Mouse (Mus musculus): ENCODE results near the gene Btbd2. TPM values are rescaled to one million over a fixed set of nuclear protein-coding genes. Genes with fewer than 3 reads are reported as not detected.
"Not testable (repeated sequence)": the region's sequence is repeated elsewhere in the genome, so short reads cannot be mapped to it uniquely, and the experiment has no call there.

Btbd2 gene
- polyA plus RNA-seq, 1 experiment from 2014 or later = 109 TPM

DNA sequence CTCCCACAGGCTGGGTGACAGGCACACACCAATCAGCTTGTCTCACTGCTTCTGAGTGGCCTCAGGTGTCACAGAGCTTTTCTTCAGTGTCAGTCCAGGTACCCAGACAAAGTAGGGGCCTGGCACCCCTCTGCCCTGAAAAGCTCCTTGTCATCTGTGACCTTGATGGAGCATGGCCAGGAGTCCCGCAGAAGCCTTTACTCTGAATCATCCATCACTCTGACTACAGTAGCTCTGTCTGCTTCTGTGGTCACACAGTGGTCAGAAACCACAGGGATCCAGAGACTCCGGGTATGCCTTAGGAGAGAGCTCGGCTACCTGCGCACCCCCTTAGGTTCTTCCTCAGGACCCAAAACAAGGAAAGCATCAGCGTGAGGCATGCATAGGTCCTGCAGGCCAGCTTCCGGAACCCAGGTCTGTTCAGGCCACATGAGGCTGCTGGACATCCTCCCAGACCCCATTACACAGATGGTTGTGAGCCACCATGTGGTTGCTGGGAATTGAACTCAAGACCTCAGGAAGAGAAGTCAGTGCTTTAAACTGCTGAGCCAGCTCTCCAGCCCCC, 3.6 kb downstream of the Btbd2 start:
- 92% methylated on average over 6 of the region's 6 CpGs for WGBS
- no peak overlapping the region for H3K4me3 ChIP-seq
- ATAC-seq (ENCODE audit: insufficient number of reproducible peaks, insufficient read depth, low FRiP score, low TSS enrichment) = no peak

DNA sequence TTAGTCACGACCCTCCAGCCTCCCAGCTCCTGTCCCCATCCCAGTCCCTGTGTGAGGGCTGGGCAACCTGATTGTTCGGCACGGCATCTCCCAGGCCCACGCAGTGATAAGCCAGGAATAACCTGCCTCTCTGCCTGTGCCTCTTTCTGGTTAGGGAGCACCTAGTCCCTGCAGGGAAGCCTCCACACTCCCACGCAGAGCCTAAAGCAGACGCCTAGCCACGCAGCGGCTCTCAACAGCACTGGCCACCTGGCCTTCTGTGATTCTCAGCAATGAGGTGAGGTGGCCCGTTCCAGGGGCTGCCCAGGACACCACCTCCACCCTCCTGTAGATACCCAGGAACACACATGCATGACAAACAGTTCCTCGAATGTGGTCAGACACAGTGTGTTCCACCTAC, 6.5 kb downstream of the Btbd2 start:
- ATAC-seq (ENCODE audit: insufficient number of reproducible peaks, insufficient read depth, low FRiP score, low TSS enrichment) = no peak
- Histone ChIP-seq H3K27me3 (no peaks in the 10 kb centered on the region), H3K9ac (no peak overlapping the region), H3K36me3 (peaks cover 42% of the 10 kb centered on the region), H3K4me1 (peaks cover 13% of the 10 kb centered on the region), H3K27ac (no peak overlapping the region), H3K9me3 (no peaks in the 10 kb centered on the region), H3K4me2 (replicated peaks) (no peak overlapping the region), H3K4me3 (no peak overlapping the region)
- 94% methylated on average over 10 of the region's 10 CpGs for WGBS

More for the DNA sequence above, 3.6 kb downstream of the Btbd2 start:
- Histone ChIP-seq H3K9ac (no peak overlapping the region), H3K27me3 (no peaks in the 10 kb centered on the region), H3K27ac (no peak overlapping the region), H3K9me3 (no peaks in the 10 kb centered on the region), H3K4me1 (peaks cover 23% of the 10 kb centered on the region), H3K36me3 (peaks cover 14% of the 10 kb centered on the region), H3K4me2 (replicated peaks) (no peak overlapping the region)

DNA sequence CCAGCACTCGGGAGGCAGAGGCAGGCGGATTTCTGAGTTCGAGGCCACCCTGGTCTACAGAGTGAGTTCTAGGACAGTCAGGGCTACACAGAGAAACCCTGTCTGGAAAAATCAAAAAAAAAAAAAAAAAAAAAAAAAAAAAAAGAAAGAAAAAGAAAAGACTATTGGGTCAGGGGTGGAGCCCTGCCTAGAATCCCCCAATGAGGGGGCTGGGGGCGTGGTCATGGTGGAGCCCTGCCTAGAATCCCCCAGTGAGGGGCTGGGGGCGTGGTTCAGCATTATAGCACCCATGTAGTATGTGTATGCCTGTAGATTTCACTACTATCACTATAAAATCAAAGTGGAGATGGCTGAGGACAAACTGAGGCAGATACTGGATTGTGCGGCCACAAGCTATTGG, 7.0 kb downstream of the Btbd2 start:
- not testable (repeated sequence) for ATAC-seq (ENCODE audit: insufficient number of reproducible peaks, insufficient read depth, low FRiP score, low TSS enrichment); H3K9ac ChIP-seq; H3K27ac ChIP-seq; H3K9me3 ChIP-seq; H3K27me3 ChIP-seq; H3K4me3 ChIP-seq; H3K4me1 ChIP-seq; H3K4me2 ChIP-seq (replicated peaks)
- 86% methylated on average over 6 of the region's 6 CpGs for WGBS
- peaks cover 47% of the 10 kb centered on the region for H3K36me3 ChIP-seq

DNA sequence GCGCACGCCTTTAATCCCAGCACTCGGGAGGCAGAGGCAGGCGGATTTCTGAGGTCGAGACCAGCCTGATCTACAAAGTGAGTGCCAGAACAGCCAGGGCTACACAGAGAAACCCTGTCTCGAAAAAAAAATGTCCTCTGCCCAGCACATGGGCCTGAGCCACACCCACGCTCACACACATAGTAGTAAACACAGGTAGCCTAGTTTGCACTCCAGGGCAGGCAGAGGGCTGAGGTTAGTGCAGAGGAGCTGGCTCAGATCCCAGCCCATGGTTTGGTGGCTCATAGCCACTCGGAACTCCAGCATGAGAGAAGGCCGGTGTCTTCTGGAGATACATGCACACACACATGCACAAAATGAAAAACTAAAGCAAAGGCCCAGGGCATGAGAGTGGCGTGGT, 9.9 kb downstream of the Btbd2 start:
- Histone ChIP-seq H3K36me3 (peaks cover 77% of the 10 kb centered on the region), H3K4me2 (replicated peaks) (no peak overlapping the region), H3K27me3 (no peaks in the 10 kb centered on the region), H3K27ac (no peak overlapping the region), H3K9ac (no peak overlapping the region), H3K4me1 (no peaks in the 10 kb centered on the region), H3K4me3 (no peak overlapping the region), H3K9me3 (no peaks in the 10 kb centered on the region)
- no peak for ATAC-seq (ENCODE audit: insufficient number of reproducible peaks, insufficient read depth, low FRiP score, low TSS enrichment)
- 94% methylated on average over 10 of the region's 10 CpGs for WGBS

DNA sequence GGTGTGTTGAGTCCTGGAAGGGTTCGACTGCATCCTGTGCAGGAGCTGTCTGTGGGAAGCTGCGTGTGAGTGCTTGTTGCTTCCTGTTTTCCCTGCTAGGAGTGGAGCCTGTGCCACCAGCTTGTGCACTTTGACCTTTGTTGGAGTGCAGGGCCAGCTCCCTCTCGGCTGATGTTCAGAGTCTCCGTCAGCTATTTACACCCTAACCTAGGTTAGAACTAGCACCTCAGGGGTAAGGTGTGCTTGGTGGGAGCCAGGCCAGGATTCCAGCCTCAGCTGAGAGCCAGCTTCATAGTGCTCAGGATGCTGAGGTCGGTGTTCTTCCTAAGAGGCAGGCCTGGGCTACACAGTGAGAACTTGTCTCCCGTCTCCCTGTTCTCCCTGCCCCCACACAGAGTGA, 21.5 kb downstream of the Btbd2 start:
- Histone ChIP-seq H3K27me3 (no peaks in the 10 kb centered on the region), H3K9ac (no peak overlapping the region), H3K4me1 (no peaks in the 10 kb centered on the region), H3K36me3 (peaks cover 67% of the 10 kb centered on the region), H3K9me3 (no peaks in the 10 kb centered on the region), H3K27ac (no peak overlapping the region), H3K4me2 (replicated peaks) (no peak overlapping the region), H3K4me3 (no peak overlapping the region)
- ATAC-seq (ENCODE audit: insufficient number of reproducible peaks, insufficient read depth, low FRiP score, low TSS enrichment) = no peak
- WGBS = 76% methylated on average over 6 of the region's 6 CpGs

DNA sequence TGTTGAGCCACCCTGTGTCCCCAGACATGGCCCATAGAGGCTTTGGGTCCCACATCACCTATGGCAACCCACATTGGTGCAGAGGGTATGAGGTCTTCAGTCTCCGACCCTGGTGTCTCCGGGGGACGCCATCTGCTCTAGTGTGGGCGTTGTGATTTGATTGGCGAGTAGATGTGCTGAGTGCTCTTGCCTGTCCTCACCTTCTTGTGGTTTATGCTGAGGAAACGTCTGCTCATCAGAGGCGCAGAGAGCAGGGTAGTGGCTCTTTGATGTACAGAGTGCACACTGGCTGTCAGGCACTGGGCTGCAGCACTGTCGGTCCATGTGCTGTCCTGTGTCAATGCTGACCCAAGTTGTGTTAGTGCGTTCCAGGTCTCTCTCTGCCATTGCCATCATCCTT, 27.9 kb downstream of the Btbd2 start:
- H3K27ac ChIP-seq = no peak overlapping the region
- H3K4me2 ChIP-seq (replicated peaks) = no peak overlapping the region
- no peak overlapping the region for H3K4me3 ChIP-seq
- H3K4me1 ChIP-seq = peaks cover 18% of the 10 kb centered on the region
- no peaks in the 10 kb centered on the region for H3K9me3 ChIP-seq
- ATAC-seq (ENCODE audit: insufficient number of reproducible peaks, insufficient read depth, low FRiP score, low TSS enrichment) = no peak
- WGBS = 86% methylated on average over 9 of the region's 9 CpGs
- no peak overlapping the region for H3K9ac ChIP-seq
- H3K27me3 ChIP-seq = no peaks in the 10 kb centered on the region
- H3K36me3 ChIP-seq = peaks cover 14% of the 10 kb centered on the region

DNA sequence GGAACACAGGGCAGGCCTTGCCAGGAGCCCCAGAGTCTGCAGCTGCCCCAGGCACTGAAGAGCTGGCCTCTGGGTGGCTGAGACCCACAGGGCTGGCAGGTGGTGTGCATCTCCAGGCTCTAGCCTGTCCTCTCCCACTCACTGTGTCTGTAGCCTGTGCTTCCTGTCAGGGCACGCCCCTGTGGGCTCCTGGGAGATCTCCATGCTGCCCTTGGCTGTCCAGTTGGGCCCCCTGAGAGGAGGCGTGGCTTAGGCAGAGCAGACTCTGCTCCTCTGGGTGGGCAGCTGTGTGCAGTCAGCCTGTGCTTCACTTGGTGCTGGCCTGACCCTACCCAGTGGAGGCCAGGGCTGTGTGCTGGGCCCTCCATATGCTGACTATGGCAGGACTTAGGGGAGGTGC, 29.2 kb downstream of the Btbd2 start:
- Histone ChIP-seq H3K9me3 (no peaks in the 10 kb centered on the region), H3K4me2 (replicated peaks) (no peak overlapping the region), H3K27me3 (no peaks in the 10 kb centered on the region), H3K4me3 (no peak overlapping the region), H3K4me1 (peaks cover 22% of the 10 kb centered on the region), H3K36me3 (peaks cover 11% of the 10 kb centered on the region; the same call in 1 of the 2 replicates), H3K9ac (no peak overlapping the region), H3K27ac (no peak overlapping the region)
- ATAC-seq (ENCODE audit: insufficient number of reproducible peaks, insufficient read depth, low FRiP score, low TSS enrichment) = no peak
- WGBS = 43% methylated on average over 2 of the region's 2 CpGs

DNA sequence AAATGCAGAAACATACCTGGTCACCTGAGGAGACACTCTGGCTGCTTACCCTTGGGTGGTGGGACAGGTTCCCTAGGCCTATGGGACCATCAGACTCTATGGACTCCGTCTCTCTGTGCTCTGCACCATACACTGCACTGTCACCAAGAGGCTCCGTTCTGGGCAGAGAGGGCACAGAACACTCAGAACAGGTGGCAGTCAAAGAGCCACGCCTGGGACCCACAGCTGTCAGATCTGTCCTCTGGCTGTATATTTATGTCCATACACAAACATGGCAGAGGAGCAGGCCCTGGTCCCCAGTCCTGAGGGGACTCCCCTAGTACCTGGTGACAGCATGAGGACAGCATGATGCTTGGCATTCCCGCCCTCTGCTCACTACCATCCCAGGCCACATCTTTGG, 31.1 kb downstream of the Btbd2 start:
- no peaks in the 10 kb centered on the region for H3K27me3 ChIP-seq
- no peak overlapping the region for H3K4me2 ChIP-seq (replicated peaks)
- H3K4me1 ChIP-seq = peaks cover 28% of the 10 kb centered on the region
- no peak for ATAC-seq (ENCODE audit: insufficient number of reproducible peaks, insufficient read depth, low FRiP score, low TSS enrichment)
- WGBS = 91% methylated on average over 4 of the region's 4 CpGs
- no peaks in the 10 kb centered on the region for H3K9me3 ChIP-seq
- H3K36me3 ChIP-seq = peaks cover 11% of the 10 kb centered on the region; the same call in 1 of the 2 replicates
- H3K9ac ChIP-seq = no peak overlapping the region
- H3K4me3 ChIP-seq = no peak overlapping the region
- no peak overlapping the region for H3K27ac ChIP-seq

DNA sequence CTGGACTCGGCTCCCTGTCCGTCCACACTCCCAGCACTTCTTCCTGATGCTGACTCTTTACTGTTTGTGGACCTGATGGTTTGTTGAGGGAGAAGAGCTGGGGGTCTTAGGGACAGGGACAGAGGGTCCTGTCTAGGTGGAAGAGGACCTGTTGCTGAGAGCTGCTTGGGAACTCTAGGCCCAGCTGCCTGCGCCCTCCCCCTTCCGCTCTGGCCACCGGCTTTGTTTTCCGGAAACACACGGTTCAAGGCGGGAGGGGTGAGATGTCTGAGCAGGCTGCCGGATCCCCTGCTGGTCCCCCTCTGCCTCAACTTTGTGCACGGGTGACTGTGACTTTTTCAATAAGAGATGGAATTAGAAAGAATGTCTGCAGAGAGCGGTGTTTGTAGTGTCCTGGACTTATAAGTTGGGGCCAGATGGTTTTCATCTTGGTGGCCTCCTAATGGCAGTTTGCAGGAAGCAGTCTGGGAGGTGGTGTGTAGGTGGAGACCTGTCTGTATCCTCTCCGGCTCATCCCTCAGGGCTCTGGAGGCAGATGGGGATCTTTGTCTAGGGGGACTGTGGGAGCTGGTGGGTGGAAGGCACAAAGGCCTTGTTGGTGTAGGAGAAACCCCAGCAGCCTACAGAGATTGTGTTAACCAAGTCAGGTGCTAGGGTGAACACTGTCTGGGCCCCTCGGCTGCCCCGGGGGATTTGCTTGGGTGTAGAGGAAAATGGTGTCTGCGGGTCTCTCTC, 33.2 kb downstream of the Btbd2 start:
- no peak for ATAC-seq (ENCODE audit: insufficient number of reproducible peaks, insufficient read depth, low FRiP score, low TSS enrichment)
- Histone ChIP-seq H3K4me1 (peaks cover 28% of the 10 kb centered on the region), H3K27me3 (no peaks in the 10 kb centered on the region), H3K4me2 (replicated peaks) (peak overlapping the region; percentile 93), H3K9me3 (no peaks in the 10 kb centered on the region), H3K4me3 (peak overlapping the region; percentile 82), H3K27ac (peak overlapping the region; percentile 87), H3K9ac (peak overlapping the region; percentile 91), H3K36me3 (no peaks in the 10 kb centered on the region)
- 11% methylated on average over 15 of the region's 15 CpGs for WGBS

DNA sequence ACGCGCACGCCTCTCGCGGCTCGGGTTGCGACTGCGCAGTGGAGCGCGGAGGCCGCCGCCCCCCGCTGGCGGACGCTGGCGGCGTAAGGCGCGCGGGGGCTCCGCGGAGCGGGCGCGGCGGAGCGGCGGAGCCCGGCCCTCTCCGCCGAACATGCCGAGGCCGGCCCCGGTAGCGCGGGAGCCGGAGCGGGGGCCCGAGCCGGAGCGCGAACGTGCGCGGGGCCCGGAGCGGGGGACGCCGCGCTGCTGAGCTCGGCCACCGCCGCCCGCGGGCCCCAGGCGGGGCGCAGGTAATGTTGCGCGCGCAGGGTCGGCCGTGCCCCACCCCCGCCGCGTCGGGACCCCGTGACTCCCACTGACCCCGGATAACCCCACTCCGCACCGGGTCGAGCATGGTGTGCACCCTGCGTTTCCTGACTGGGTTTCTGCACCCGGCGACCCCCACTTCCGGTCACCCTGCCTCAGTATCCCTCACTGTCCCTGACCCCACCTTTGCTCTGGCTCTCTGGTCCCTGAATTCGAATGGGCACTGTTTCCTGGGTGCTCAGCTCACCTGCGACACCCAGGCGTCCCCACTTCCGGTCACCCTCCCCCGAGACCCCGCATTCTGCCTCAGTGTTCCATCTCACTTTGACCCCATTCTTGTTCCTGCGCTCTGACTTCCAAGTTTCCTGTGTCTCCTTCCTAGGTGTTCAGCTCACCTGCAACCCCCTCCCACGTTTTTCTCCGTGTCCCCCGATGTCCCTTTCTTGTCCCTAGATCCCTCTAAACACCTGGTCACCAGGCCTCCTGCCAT, 34.0 kb downstream of the Btbd2 start, which contains the start of gene Csnk1g2:
TSS of gene Csnk1g2 (plus strand) at position 178 of the 796 bp plus-strand sequence.
- H3K9me3 ChIP-seq = no peaks in the 10 kb centered on the region
- peaks cover 28% of the 10 kb centered on the region for H3K4me1 ChIP-seq
- H3K9ac ChIP-seq = peak within 1 kb of the TSS; percentile 91
- ATAC-seq (ENCODE audit: insufficient number of reproducible peaks, insufficient read depth, low FRiP score, low TSS enrichment) = no peak
- peak within 1 kb of the TSS; percentile 82 for H3K4me3 ChIP-seq
- H3K4me2 ChIP-seq (replicated peaks) = peak within 1 kb of the TSS; percentile 93
- under 1% methylated on average over 72 of the region's 85 CpGs for WGBS
- no peaks in the 10 kb centered on the region for H3K27me3 ChIP-seq
- H3K36me3 ChIP-seq = no peaks in the 10 kb centered on the region
- H3K27ac ChIP-seq = peak within 1 kb of the TSS; percentile 88

DNA sequence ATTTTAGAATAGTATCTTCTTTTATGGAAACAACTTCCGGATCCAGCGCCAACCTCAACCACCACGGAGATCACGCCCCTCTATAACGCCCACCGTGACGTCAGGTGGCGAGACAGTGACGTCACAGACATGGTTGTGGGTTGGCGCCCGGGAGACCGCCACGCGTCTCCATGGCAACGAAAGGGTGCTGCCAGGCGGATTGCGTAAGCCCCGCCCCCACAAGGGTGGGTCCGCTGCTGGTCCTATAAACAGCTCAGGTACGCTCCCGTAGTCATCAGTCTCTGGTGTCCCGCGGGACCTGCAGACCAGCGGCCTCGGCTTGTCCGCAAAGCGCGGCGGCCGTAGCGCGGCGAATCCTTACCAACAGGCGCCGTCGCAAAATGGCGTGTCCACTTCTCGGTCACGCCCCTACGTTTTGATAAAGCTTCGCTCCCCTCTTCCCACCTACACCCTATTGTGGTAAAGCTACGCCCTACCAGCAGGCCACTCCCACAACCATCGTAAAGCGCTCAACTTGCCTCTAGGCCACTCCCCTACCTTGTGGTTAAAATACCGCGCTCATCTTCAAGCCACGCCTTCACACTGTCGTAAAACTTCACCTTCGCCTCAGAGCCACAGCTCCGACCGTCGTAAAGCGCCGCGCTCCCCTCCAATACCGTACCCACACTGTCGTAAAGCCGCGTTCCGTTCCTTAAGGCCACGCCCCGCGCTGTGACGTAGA, 34.8 kb downstream of the Btbd2 start:
- H3K4me2 ChIP-seq (replicated peaks) = peak overlapping the region; percentile 93
- peak overlapping the region; percentile 82 for H3K4me3 ChIP-seq
- H3K9ac ChIP-seq = peak overlapping the region; percentile 91
- ATAC-seq (ENCODE audit: insufficient number of reproducible peaks, insufficient read depth, low FRiP score, low TSS enrichment) = peak; percentile 93
- H3K36me3 ChIP-seq = no peaks in the 10 kb centered on the region
- under 1% methylated on average over 64 of the region's 64 CpGs for WGBS
- H3K4me1 ChIP-seq = peaks cover 24% of the 10 kb centered on the region
- H3K27me3 ChIP-seq = no peaks in the 10 kb centered on the region
- H3K27ac ChIP-seq = peak overlapping the region; percentile 88
- H3K9me3 ChIP-seq = no peaks in the 10 kb centered on the region

Data from embryonic facial prominence, embryonic 12.5 days (tissue).